Mouse (Mus musculus): ENCODE measurements at regions not wholly inside any gene's neighbourhood (a gene's known extent, or its start where the extent isn't known, plus 50 kb on each side); places are given as distances from the start of the nearest gene placed in this dataset.

DNA sequence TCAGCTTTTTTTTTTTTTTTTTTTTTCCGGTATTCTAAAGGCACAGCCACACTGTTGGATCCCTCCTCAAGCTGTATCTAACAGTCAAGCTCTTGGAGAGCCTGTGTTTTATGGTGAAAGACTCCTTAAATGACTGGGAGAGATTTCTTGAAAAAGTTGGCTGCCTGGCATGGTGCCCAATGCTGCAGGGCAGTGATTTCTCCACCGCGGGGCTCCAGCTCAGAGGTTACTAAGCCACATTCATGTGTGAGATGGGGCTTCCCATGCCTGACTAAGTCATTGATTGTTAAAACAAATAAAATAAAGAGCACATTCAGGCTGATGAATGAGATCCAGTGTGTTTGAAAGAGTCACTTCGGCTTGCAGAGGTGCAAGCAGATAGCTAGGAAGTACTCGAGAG is 139.2 kb upstream of the Eci2 start:
- Histone ChIP-seq H3K36me3 (replicated peaks in 1 of 2; ENCODE audit: control insufficient read depth in 1 of 2, insufficient read depth in 1 of 2, low read length in 1 of 2) (no peaks in the 10 kb centered on the region), H3K27me3 (replicated peaks) (no peaks in the 10 kb centered on the region), H3K79me2 (replicated peaks; ENCODE audit: control insufficient read depth, extremely low read depth, insufficient read depth, poor library complexity, severe bottlenecking) (no peaks in the 10 kb centered on the region), H3K4me3 (replicated peaks in 1 of 3; ENCODE audit: low read depth in 2 of 3, low read length in 2 of 3, poor library complexity in 1 of 3) (no peak overlapping the region), H3K4me2 (ENCODE audit: insufficient read depth, low read depth, poor library complexity, severe bottlenecking) (no peak overlapping the region), H3K4me1 (ENCODE audit: control insufficient read depth in 1 of 2, insufficient read depth in 2 of 2) (peaks cover 0 to 10% of the 10 kb centered on the region in 2 experiments; a peak in 1 of 4 replicates), H3K27ac (ENCODE audit: insufficient read depth, low read depth) (no peak overlapping the region), H3K9ac (ENCODE audit: insufficient read depth, low read depth) (no peak overlapping the region), H3K9me3 (replicated peaks; ENCODE audit: low read length) (no peaks in the 10 kb centered on the region)
- dilution Hi-C loops (cut with MboI; ENCODE audit: extremely low pct_ligation_motif_present, extremely low pct_unique_long_range_greater_than_20kb, low sequenced_read_pairs) = no loop called here
- no peak for DNase-seq (ENCODE audit: extremely low read depth)
- TF ChIP-seq TCF12 (IDR thresholded peaks at IDR 0.05; ENCODE audit: low read depth, low read length) = no peak
- no peak for TF ChIP-seq E2F4 (IDR thresholded peaks at IDR 0.05; ENCODE audit: insufficient replicate concordance, low read depth, low read length)
- no peak for TF ChIP-seq ELF1 (IDR thresholded peaks at IDR 0.05; ENCODE audit: low read depth, low read length)
- TF ChIP-seq JUN (IDR thresholded peaks at IDR 0.05; ENCODE audit: insufficient read depth, low read depth, low read length) = no peak
- TF ChIP-seq MAZ (IDR thresholded peaks at IDR 0.05; ENCODE audit: low read depth, low read length) = no peak
- TF ChIP-seq BHLHE40 (IDR thresholded peaks at IDR 0.05; ENCODE audit: low read depth, low read length) = no peak
- no peak for TF ChIP-seq MXI1 (IDR thresholded peaks at IDR 0.05; ENCODE audit: low read depth, low read length)
- TF ChIP-seq ETS1 (conservative IDR thresholded peaks at IDR 0.05; ENCODE audit: low read depth, low read length) = no peak
- TF ChIP-seq MEF2A (IDR thresholded peaks at IDR 0.05; ENCODE audit: borderline replicate concordance, low read depth, low read length) = no peak
- TF ChIP-seq MAFK (IDR thresholded peaks at IDR 0.05; ENCODE audit: insufficient replicate concordance, low read length) = no peak
- no peak for TF ChIP-seq TBP (conservative IDR thresholded peaks at IDR 0.05; ENCODE audit: low read depth, low read length)
- TF ChIP-seq SIN3A (IDR thresholded peaks at IDR 0.05; ENCODE audit: low read length) = no peak
- no peak for TF ChIP-seq ZNF384 (IDR thresholded peaks at IDR 0.05; ENCODE audit: low read depth, low read length)
- no peak for TF ChIP-seq HCFC1 (IDR thresholded peaks at IDR 0.05; ENCODE audit: low read depth, low read length)
- no peak for TF ChIP-seq USF1 (IDR thresholded peaks at IDR 0.05; ENCODE audit: low read depth, low read length)
- no peak for TF ChIP-seq KAT2A (IDR thresholded peaks at IDR 0.05; ENCODE audit: insufficient replicate concordance, low read length)
- no peak for TF ChIP-seq GABPA (IDR thresholded peaks at IDR 0.05; ENCODE audit: insufficient replicate concordance, low read depth, low read length)
- TF ChIP-seq NELFE (IDR thresholded peaks at IDR 0.05; ENCODE audit: low read depth, low read length) = no peak
- TF ChIP-seq CHD2 (IDR thresholded peaks at IDR 0.05; ENCODE audit: low read length) = no peak
- in situ Hi-C loops (cut with MboI; ENCODE audit: low pct_ligation_motif_present, low pct_unique_long_range_greater_than_20kb, low sequenced_read_pairs) = no loop called here

GRCm38 (mm10) chr13:35166831-35167541 is 140.1 kb upstream of the Eci2 start:
- no peak overlapping the region for H3K9ac ChIP-seq (ENCODE audit: insufficient read depth, low read depth)
- no peaks in the 10 kb centered on the region for H3K27me3 ChIP-seq (replicated peaks)
- H3K27ac ChIP-seq (ENCODE audit: insufficient read depth, low read depth) = no peak overlapping the region
- H3K4me3 ChIP-seq (replicated peaks in 1 of 3; ENCODE audit: low read depth in 2 of 3, low read length in 2 of 3, poor library complexity in 1 of 3) = no peak overlapping the region
- peaks cover 0 to 6% of the 10 kb centered on the region in 2 experiments; a peak in 1 of 4 replicates for H3K4me1 ChIP-seq (ENCODE audit: control insufficient read depth in 1 of 2, insufficient read depth in 2 of 2)
- H3K4me2 ChIP-seq (ENCODE audit: insufficient read depth, low read depth, poor library complexity, severe bottlenecking) = no peak overlapping the region
- no peaks in the 10 kb centered on the region for H3K79me2 ChIP-seq (replicated peaks; ENCODE audit: control insufficient read depth, extremely low read depth, insufficient read depth, poor library complexity, severe bottlenecking)
- dilution Hi-C loops (cut with MboI; ENCODE audit: extremely low pct_ligation_motif_present, extremely low pct_unique_long_range_greater_than_20kb, low sequenced_read_pairs) = no loop called here
- H3K36me3 ChIP-seq (replicated peaks in 1 of 2; ENCODE audit: control insufficient read depth in 1 of 2, insufficient read depth in 1 of 2, low read length in 1 of 2) = no peaks in the 10 kb centered on the region
- no peak for DNase-seq (ENCODE audit: extremely low read depth)
- in situ Hi-C loops (cut with MboI; ENCODE audit: low pct_ligation_motif_present, low pct_unique_long_range_greater_than_20kb, low sequenced_read_pairs) = no loop called here
- no peaks in the 10 kb centered on the region for H3K9me3 ChIP-seq (replicated peaks; ENCODE audit: low read length)
- TF ChIP-seq POLR2AphosphoS2 (IDR thresholded peaks at IDR 0.05; ENCODE audit: low read depth, low read length) (no peak), KAT2A (IDR thresholded peaks at IDR 0.05; ENCODE audit: insufficient replicate concordance, low read length) (no peak), CHD1 (IDR thresholded peaks at IDR 0.05; ENCODE audit: low read depth, low read length) (no peak), EP300 (IDR thresholded peaks at IDR 0.05; ENCODE audit: low read length) (no peak), NRF1 (IDR thresholded peaks at IDR 0.05; ENCODE audit: low read depth, low read length) (no peak), ETS1 (conservative IDR thresholded peaks at IDR 0.05; ENCODE audit: low read depth, low read length) (no peak), USF2 (conservative IDR thresholded peaks at IDR 0.05; ENCODE audit: low read depth, low read length) (no peak), JUND (conservative IDR thresholded peaks at IDR 0.05; ENCODE audit: low read depth, low read length) (no peak), MYC (IDR thresholded peaks at IDR 0.05; ENCODE audit: low read depth, low read length) (no peak), TBP (conservative IDR thresholded peaks at IDR 0.05; ENCODE audit: low read depth, low read length) (no peak), SMC3 (IDR thresholded peaks at IDR 0.05; ENCODE audit: low read depth, low read length) (no peak), IRF4 (IDR thresholded peaks at IDR 0.05; ENCODE audit: low read depth, low read length) (no peak), BHLHE40 (IDR thresholded peaks at IDR 0.05; ENCODE audit: low read depth, low read length) (no peak), RAD21 (IDR thresholded peaks at IDR 0.05; ENCODE audit: low read depth, low read length) (no peak), RCOR1 (conservative IDR thresholded peaks at IDR 0.05; ENCODE audit: low read depth, low read length) (no peak), CTCF (conservative IDR thresholded peaks at IDR 0.05 in 1 of 2, IDR thresholded peaks at IDR 0.05 in 1 of 2; ENCODE audit: low read depth in 2 of 2, low read length in 2 of 2) (no peak), SIN3A (IDR thresholded peaks at IDR 0.05; ENCODE audit: low read length) (no peak), ZMIZ1 (IDR thresholded peaks at IDR 0.05; ENCODE audit: low read depth, low read length) (no peak), ELF1 (IDR thresholded peaks at IDR 0.05; ENCODE audit: low read depth, low read length) (no peak)

All from CH12.LX (cell line).